Mouse (Mus musculus): ENCODE measurements around the gene Pgs1. TPM values are rescaled to one million over a fixed set of nuclear protein-coding genes. Genes with fewer than 3 reads are reported as not detected.

Pgs1 gene
- polyA plus RNA-seq (2015; fragmentation: Nextera tagmentation; extraction: Ambion mirVana): 46.0 and 50.8 TPM in 2 replicates

- ATAC-seq: peak; percentile 94
- H3K4me1 ChIP-seq (replicated peaks): peaks cover 50% of the 10 kb centered on the region
- no peaks in the 10 kb centered on the region for H3K36me3 ChIP-seq
These were observed at the start of gene Pgs1 for GRCm38 (mm10) chr11:117986126-117987031. TSS of gene Pgs1 (plus strand) at chr11:117986292.

DNA sequence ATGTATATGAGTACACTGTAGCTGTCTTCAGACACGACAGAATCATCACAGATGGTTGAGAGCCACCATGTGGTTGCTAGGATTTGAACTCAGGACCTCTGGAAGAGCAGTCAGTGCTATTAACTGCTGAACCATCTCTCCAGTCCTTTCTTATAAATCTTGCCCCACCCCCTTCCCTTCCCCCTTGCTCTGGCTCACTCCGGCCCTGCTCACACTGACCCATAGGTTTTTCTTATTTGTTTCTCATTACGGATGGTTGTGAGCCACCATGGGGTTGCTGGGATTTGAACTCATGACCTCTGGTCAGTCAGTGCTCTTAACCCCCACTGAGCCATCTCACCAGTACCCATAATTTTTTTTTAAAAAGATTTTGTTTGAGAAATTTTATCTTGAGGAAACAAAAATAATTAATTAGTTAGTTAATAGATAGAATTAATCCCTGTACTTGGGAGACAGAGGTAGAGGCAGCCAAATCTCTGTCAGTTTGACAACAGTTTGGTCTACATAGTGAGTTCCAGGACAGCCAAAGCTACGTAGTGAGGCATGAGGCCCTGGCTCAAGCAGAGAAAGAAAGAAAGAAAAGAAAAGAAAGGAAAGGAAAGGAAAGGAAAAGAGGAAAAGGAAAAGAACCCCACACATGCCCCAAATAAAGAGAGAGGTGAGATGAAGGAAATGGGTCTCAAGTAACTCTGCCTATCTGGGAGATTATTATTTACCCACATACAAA, 46.9 kb upstream of the Pgs1 start:
- no peak overlapping the region for H3K4me3 ChIP-seq (replicated peaks)
- H3K36me3 ChIP-seq: no peaks in the 10 kb centered on the region
- peaks cover 18% of the 10 kb centered on the region for H3K27me3 ChIP-seq
- 25% methylated on average over 4 of the region's 4 CpGs for WGBS
- H3K4me2 ChIP-seq (replicated peaks): peak overlapping the region; percentile 11; the same call in 1 of the 2 replicates
- ATAC-seq: 0 out of 2 replicates have a peak, but pooled peaks have one; percentile 25
- H3K9ac ChIP-seq (replicated peaks): no peak overlapping the region
- H3K9me3 ChIP-seq: no peaks in the 10 kb centered on the region
- H3K27ac ChIP-seq: peak overlapping the region; percentile 79
- peaks cover 52% of the 10 kb centered on the region for H3K4me1 ChIP-seq (replicated peaks)

More at GRCm38 (mm10) chr11:117986126-117987031, at the start of gene Pgs1:
- Histone ChIP-seq H3K27ac (peak within 1 kb of the TSS; percentile 88), H3K9ac (replicated peaks) (peak within 1 kb of the TSS; percentile 98), H3K4me3 (replicated peaks) (peak within 1 kb of the TSS; percentile 100), H3K9me3 (no peaks in the 10 kb centered on the region), H3K4me2 (replicated peaks) (peak within 1 kb of the TSS; percentile 95), H3K27me3 (no peaks in the 10 kb centered on the region)
- 7% methylated on average over 51 of the region's 51 CpGs for WGBS

DNA sequence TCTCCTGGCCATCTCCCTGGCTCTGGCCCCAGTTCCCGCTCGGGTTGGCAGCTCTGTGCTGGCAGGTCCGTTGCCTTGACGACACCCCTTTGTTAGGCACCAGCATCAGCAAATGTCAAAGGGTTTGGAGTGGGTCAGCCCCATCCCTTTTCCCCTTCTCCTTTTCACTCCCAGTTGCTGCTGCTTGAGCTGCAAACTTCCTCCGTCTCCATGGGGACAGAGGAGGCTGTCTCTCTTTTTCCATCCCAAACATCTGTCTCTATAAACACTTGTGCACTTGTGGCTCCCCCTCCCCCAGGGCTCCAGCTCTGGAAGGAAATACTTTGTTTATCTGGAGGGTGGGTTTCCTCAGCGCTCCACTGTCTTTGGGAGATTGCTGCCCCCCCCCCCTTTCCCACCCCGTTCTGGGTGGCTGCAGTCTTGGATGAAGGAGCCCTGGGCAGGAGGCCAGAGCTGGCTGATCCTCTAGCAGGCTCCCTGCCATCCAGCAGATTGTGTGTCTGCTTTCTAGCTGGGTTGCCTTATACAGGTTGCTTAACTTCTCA, 46.3 kb upstream of the Pgs1 start:
- peak overlapping the region; percentile 79 for H3K27ac ChIP-seq
- peak overlapping the region; percentile 11 for H3K4me2 ChIP-seq (replicated peaks)
- H3K9me3 ChIP-seq: no peaks in the 10 kb centered on the region
- H3K4me3 ChIP-seq (replicated peaks): no peak overlapping the region
- H3K4me1 ChIP-seq (replicated peaks): peaks cover 52% of the 10 kb centered on the region
- H3K9ac ChIP-seq (replicated peaks): no peak overlapping the region
- 0% methylated on average over 7 of the region's 7 CpGs for WGBS
- ATAC-seq: peak; percentile 93
- H3K36me3 ChIP-seq: no peaks in the 10 kb centered on the region
- H3K27me3 ChIP-seq: peaks cover 12% of the 10 kb centered on the region

DNA sequence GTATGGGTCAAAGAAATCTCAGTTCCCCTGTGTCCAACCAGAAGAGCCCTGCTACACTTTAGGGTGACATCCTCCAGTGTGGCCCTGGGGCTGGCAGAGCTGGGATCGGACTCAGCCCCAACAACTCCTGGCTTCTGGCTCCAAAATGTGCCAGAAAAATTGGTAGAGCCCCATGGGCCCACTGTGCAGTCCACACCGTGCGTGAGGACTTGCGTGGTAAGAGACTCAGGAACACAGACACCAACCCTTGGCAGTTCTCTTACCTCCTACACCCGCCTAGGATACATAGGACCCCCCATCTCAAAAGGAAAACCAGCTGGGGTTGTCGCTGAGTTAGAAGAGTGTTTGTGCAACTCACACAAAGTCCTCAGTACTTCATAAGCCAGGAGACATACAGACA, 45.2 kb upstream of the Pgs1 start:
- Histone ChIP-seq H3K27me3 (peaks cover 10% of the 10 kb centered on the region; the same call in 1 of the 2 replicates), H3K4me2 (replicated peaks) (no peak overlapping the region), H3K36me3 (no peaks in the 10 kb centered on the region), H3K4me3 (replicated peaks) (no peak overlapping the region), H3K4me1 (replicated peaks) (peaks cover 45% of the 10 kb centered on the region), H3K9me3 (no peaks in the 10 kb centered on the region), H3K9ac (replicated peaks) (no peak overlapping the region), H3K27ac (peak overlapping the region; percentile 79; the same call in 1 of the 2 replicates)
- 90% methylated on average over 6 of the region's 6 CpGs for WGBS
- ATAC-seq: no peak

GRCm38 (mm10) chr11:117941325-117941834, 44.7 kb upstream of the Pgs1 start:
- Histone ChIP-seq H3K9me3 (no peaks in the 10 kb centered on the region), H3K4me1 (replicated peaks) (peaks cover 41% of the 10 kb centered on the region), H3K9ac (replicated peaks) (no peak overlapping the region), H3K4me3 (replicated peaks) (no peak overlapping the region), H3K4me2 (replicated peaks) (no peak overlapping the region), H3K36me3 (no peaks in the 10 kb centered on the region), H3K27ac (no peak overlapping the region), H3K27me3 (peaks cover 7% of the 10 kb centered on the region; the same call in 1 of the 2 replicates)
- no peak for ATAC-seq
- 84% methylated on average over 8 of the region's 8 CpGs for WGBS

- H3K9ac ChIP-seq (replicated peaks): no peak overlapping the region
- H3K4me3 ChIP-seq (replicated peaks): no peak overlapping the region
- H3K9me3 ChIP-seq: no peaks in the 10 kb centered on the region
- peaks cover 7% of the 10 kb centered on the region; the same call in 1 of the 2 replicates for H3K27me3 ChIP-seq
- H3K27ac ChIP-seq: no peak overlapping the region
- peaks cover 40% of the 10 kb centered on the region for H3K4me1 ChIP-seq (replicated peaks)
- H3K36me3 ChIP-seq: no peaks in the 10 kb centered on the region
- no peak for ATAC-seq
- no peak overlapping the region for H3K4me2 ChIP-seq (replicated peaks)
- WGBS: 12% methylated on average over 4 of the region's 4 CpGs
These were observed 44.2 kb upstream of the Pgs1 start for GRCm38 (mm10) chr11:117941848-117942247.

- Histone ChIP-seq H3K9ac (replicated peaks) (no peak overlapping the region), H3K4me1 (replicated peaks) (peaks cover 18% of the 10 kb centered on the region), H3K36me3 (no peaks in the 10 kb centered on the region), H3K27me3 (peaks cover 26% of the 10 kb centered on the region), H3K27ac (no peak overlapping the region), H3K9me3 (no peaks in the 10 kb centered on the region), H3K4me3 (replicated peaks) (no peak overlapping the region), H3K4me2 (replicated peaks) (no peak overlapping the region)
- ATAC-seq: no peak
- WGBS: 83% methylated on average over 11 of the region's 11 CpGs
These were observed 39.7 kb upstream of the Pgs1 start for GRCm38 (mm10) chr11:117946195-117946979.

DNA sequence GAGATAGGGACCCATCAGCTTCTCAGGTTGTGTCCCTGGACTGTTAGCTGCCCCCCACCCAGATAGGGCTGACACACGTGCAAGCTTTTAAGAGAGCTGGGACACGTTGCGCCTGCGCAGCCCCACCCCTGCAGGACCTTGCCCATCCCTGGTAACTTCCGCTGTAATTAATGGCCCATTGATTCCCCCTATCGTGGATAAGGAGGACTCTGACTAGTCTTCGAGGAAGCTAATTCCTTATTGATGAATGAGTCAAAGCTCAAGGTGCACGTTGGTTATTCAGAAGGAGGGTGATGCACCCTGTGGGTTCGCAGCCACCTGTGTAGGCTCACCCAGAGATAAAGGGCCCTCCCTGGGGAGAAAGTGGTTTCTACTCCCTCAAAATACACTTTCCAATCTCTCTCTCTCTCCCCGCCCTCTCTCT, 39.1 kb upstream of the Pgs1 start:
- H3K4me3 ChIP-seq (replicated peaks): no peak overlapping the region
- H3K36me3 ChIP-seq: no peaks in the 10 kb centered on the region
- 80% methylated on average over 10 of the region's 10 CpGs for WGBS
- H3K27ac ChIP-seq: no peak overlapping the region
- no peak overlapping the region for H3K9ac ChIP-seq (replicated peaks)
- no peaks in the 10 kb centered on the region for H3K9me3 ChIP-seq
- no peak overlapping the region for H3K4me2 ChIP-seq (replicated peaks)
- peaks cover 32% of the 10 kb centered on the region for H3K27me3 ChIP-seq
- ATAC-seq: no peak
- peaks cover 12% of the 10 kb centered on the region for H3K4me1 ChIP-seq (replicated peaks)

DNA sequence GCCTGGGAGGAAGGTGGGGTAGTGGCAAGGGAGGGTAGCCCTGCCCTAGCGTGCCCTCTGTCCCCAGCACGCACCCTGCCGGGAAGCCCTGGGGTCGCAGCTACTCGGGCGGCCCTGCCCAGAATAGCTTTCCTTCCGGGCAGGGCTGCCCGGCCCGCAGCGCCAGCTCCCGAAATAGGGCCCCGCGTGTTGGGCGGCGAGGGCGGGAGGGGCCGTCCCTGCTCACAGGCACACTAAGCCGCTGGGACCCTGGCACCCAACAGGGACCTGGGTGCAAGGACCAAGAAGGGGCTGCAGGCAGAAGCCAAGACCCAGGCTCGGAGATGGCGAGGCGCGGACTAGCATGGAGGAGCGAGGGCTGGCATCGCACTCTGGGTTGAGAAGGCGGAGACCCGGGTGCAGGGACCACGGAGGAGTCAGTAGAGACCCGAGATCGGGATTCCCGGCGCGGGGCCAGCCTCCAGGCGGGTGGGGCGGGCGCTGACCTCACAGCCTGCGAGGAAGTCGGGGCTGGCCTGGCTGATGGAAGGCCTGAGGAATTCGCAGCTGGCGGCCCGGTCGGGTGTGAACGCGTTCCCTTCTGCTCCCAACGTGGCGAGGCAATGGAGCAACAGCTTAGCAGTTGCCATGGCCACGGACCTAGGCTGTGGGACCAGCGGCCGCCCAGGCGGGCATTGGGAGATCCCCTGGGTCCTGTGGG, 36.5 kb upstream of the Pgs1 start:
- peak; percentile 85 for ATAC-seq
- 2% methylated on average over 49 of the region's 49 CpGs for WGBS
- no peak overlapping the region for H3K27ac ChIP-seq

DNA sequence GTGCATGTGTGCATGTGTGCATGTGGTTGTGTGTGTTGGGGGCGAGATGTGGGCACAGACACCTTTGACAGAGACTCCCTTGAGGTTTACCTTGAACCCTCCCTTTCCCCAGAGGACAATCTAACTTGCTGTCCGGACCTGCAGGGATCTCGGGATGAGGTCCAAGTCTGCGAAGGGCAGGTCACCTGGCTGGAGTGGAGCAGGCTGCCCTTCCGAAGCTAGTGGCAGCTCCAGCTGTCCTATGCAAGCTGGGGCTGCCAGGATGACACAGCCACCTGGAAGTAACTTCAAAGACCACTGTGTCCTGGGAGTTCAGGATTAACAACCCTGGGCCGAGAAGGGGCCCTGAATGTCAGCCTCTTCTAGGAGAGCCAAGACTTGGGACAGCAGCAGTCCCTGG, 34.7 kb upstream of the Pgs1 start:
- Histone ChIP-seq H3K4me2 (replicated peaks) (no peak overlapping the region), H3K9me3 (no peaks in the 10 kb centered on the region), H3K36me3 (no peaks in the 10 kb centered on the region), H3K4me1 (replicated peaks) (peaks cover 21% of the 10 kb centered on the region), H3K27me3 (peaks cover 27% of the 10 kb centered on the region), H3K9ac (replicated peaks) (no peak overlapping the region), H3K4me3 (replicated peaks) (no peak overlapping the region), H3K27ac (no peak overlapping the region)
- no peak for ATAC-seq
- 81% methylated on average over 6 of the region's 6 CpGs for WGBS

More for the DNA sequence above, 36.5 kb upstream of the Pgs1 start:
- Histone ChIP-seq H3K4me3 (replicated peaks) (peak overlapping the region; percentile 32), H3K4me1 (replicated peaks) (peaks cover 12% of the 10 kb centered on the region), H3K9me3 (no peaks in the 10 kb centered on the region), H3K36me3 (no peaks in the 10 kb centered on the region), H3K4me2 (replicated peaks) (peak overlapping the region; percentile 56), H3K9ac (replicated peaks) (peak overlapping the region; percentile 56; the same call in 1 of the 2 replicates), H3K27me3 (peaks cover 35% of the 10 kb centered on the region)

Data from midbrain, embryonic 13.5 days (tissue).